Mouse (Mus musculus): ENCODE data around the gene Prdm12.

Prdm12 gene

GRCm38 (mm10) chr2:31641929-31642328 lies 2.1 kb downstream of the Prdm12 start:
- in situ Hi-C loops (cut with MboI, MseI), result no loop called here

DNA sequence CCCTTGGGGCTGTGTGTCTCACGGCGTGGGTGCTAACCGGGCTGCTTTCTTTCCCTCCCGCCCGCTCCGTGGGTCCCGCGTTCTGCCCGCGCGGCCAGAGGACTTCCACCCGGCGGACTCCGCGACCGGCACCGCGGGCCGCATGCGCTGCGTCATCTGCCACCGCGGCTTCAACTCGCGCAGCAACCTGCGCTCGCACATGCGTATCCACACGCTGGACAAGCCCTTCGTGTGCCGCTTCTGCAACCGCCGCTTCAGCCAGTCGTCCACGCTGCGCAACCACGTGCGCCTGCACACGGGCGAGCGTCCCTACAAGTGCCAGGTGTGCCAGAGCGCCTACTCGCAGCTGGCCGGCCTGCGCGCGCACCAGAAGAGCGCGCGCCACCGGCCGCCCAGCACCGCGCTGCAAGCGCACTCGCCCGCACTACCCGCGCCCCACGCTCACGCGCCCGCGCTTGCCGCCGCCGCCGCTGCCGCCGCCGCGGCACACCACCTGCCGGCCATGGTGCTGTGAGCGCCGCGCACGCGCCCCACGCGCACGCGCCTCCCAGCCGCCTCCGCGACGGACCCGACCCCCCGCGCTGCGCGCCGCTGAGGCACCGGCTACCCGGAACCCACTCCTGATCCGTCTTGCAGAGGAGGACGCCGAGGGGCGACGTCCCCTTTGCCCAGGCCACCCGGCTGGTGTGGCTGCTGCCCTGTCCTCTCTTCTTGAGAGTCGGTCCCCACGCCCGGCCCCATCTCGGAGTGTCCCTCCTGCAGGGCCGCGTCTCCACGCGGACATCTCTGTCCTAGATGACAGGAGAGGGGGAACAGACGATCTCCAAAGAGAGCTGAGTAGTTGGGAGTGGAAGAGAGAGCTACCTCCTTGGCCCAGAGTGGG lies 14.4 kb downstream of the Prdm12 start:
- in situ Hi-C loops (cut with MboI, MseI), result loop anchor here (5.0 kb wide), 1 partner anchor 172 kb away; no protein-coding TSS in a partner anchor

DNA sequence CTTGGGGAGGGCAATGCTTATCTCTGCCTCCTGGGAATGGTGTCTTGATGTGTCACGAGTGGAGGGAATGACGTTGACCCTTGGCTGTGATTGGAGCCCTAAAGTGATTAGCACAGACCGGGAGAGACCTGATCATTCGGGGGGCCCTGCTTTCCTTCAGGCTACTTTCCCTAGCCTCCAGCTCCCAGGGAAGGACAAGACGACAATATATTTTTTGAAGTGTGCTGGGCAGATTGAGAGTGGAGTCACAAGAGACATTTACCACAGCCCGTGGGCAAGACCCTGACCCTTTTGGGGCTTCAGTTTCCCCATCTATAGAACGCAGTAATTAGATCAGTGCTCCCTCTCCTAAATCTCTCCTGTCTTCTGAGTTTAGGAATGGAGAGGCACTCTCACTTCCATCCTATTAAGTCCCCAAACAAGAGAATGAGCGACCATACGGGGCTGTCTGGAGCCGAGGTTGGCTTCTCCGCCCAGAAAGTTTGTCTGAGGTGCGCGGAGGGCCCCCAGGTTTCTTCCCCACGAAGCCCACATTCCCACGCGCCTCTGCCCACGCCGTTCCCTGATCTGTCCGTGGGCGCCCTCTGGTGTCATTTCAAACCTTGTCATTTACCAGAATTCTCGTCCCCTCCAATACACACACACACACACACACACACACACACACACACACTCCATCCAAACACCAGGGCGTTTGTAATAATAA lies 15.2 kb downstream of the Prdm12 start:
- in situ Hi-C loops (cut with MboI, MseI), result loop anchor here (5.0 kb wide), 1 partner anchor 173 kb away; no protein-coding TSS in a partner anchor

GRCm38 (mm10) chr2:31656374-31656773 lies 16.5 kb downstream of the Prdm12 start:
- in situ Hi-C loops (cut with MboI, MseI), result no loop called here

GRCm38 (mm10) chr2:31662939-31663803 lies 23.3 kb downstream of the Prdm12 start:
- in situ Hi-C loops (cut with MboI, MseI), result no loop called here

GRCm38 (mm10) chr2:31663804-31664180 lies 24.0 kb downstream of the Prdm12 start:
- in situ Hi-C loops (cut with MboI, MseI), result no loop called here

GRCm38 (mm10) chr2:31667332-31667731 lies 27.5 kb downstream of the Prdm12 start:
- in situ Hi-C loops (cut with MboI, MseI), result no loop called here

GRCm38 (mm10) chr2:31670551-31671035 lies 30.8 kb downstream of the Prdm12 start, which contains the start of gene Exosc2:
Gene Exosc2, plus strand, starts transcription at chr2:31670715.
- in situ Hi-C loops (cut with MboI, MseI), result loop anchor here (10.0 kb wide), 1 partner anchor 1794 kb away; the partner anchor contains the start of gene Zbtb43

DNA sequence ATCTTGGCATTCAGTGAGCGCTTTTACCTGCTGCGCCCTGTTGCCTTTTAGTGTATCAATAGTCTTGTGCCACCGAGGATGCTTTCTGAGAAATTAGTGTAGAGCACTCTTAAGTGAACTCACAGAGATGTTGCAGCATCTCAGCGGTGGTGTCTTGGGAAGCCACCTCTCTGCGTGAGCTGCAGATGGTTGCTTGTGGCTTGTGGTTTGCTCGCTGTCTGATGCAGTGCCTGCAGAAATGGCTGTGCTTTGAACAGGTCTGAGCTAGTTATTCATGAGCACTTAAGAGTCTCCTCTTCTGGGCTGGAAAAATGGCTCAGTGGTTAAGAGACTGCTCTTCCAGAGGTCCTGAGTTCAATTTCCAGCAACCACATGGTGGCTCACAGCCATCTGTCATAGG lies 38.8 kb downstream of the Prdm12 start:
- in situ Hi-C loops (cut with MboI, MseI), result loop anchor here (10.0 kb wide), 1 partner anchor 1786 kb away; the partner anchor contains the start of gene Zbtb43

GRCm38 (mm10) chr2:31681051-31681707 lies 41.3 kb downstream of the Prdm12 start:
- in situ Hi-C loops (cut with MboI, MseI), result loop anchor here (5.0 kb wide), 1 partner anchor 101 kb away; no protein-coding TSS in a partner anchor

DNA sequence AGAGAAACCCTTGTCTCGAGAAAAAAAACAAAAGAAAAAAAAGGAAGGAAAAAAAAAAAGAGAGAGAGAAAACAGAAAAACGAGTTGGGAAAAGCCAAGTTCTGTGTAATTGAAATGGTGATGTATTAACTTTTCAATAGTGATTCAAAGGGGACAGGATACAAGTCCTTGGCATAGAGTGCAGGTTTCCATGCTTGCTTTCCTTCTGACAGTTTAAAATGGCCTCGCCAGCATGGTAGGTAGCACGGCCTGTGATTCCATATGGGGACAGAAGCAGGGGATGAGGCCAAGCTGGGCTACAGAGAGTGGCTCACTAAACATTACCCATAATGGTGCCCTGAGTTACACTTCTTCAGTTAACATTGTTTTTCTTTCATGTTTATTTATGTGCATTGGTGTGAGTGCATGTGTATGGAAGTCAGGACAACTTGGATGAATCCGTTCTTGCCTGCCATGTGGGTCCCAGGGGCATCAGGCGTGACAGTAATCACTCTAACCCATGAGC lies 41.9 kb downstream of the Prdm12 start:
- in situ Hi-C loops (cut with MboI, MseI), result loop anchor here (5.0 kb wide), 1 partner anchor 101 kb away; no protein-coding TSS in a partner anchor

DNA sequence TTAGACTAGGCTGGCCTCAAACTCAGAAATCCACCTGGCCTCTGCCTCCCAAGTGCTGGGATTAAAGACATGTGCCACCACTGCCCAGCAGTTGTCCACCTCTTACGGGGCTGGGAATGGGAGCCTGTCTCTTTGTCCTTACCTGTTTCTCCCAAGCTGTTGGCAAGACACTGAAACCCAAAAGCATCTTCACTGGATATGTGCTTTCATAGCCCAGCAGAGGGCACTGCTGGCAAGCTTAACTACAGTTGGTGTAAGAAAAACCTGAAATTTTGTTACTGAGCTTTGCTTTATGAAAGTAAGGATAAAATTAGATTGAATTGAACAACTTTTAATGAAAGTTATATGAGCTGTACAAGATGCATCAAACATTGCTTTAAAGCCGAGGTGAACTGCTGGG lies 43.8 kb downstream of the Prdm12 start:
- in situ Hi-C loops (cut with MboI, MseI), result loop anchor here (5.0 kb wide), 1 partner anchor 99 kb away; no protein-coding TSS in a partner anchor

GRCm38 (mm10) chr2:31688074-31688925 lies 48.5 kb downstream of the Prdm12 start, which contains the start of gene Abl1:
Gene Abl1, plus strand, starts transcription at chr2:31688376.
- in situ Hi-C loops (cut with MboI, MseI), result no loop called here

DNA sequence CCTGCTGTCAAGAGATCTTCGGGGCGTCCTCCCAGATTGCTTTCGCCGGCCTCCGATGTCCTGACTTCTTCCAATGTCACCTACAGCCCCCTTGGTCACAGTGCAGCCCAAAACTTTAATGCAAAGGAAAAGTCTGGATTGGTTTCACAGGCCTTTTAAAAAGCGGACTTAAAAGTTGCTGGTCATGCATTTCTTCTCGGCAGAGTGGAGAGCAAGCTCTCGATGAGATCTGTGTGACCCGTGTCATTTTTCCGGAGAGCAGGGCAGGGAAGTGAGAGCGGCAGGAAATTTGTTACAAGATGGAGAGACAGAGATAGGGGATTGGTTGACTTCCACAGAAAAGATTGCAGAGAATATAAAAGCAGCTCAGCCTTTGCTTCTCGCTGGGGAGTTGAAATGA lies 49.2 kb downstream of the Prdm12 start:
- in situ Hi-C loops (cut with MboI, MseI), result no loop called here

- in situ Hi-C loops (cut with MboI, MseI), result no loop called here
Observed at GRCm38 (mm10) chr2:31690063-31690462, 50.2 kb downstream of the Prdm12 start.

- in situ Hi-C loops (cut with MboI, MseI), result no loop called here
Observed at GRCm38 (mm10) chr2:31698209-31698608, 58.4 kb downstream of the Prdm12 start.

GRCm38 (mm10) chr2:31700545-31701446 lies 61.0 kb downstream of the Prdm12 start:
- in situ Hi-C loops (cut with MboI, MseI), result no loop called here

DNA sequence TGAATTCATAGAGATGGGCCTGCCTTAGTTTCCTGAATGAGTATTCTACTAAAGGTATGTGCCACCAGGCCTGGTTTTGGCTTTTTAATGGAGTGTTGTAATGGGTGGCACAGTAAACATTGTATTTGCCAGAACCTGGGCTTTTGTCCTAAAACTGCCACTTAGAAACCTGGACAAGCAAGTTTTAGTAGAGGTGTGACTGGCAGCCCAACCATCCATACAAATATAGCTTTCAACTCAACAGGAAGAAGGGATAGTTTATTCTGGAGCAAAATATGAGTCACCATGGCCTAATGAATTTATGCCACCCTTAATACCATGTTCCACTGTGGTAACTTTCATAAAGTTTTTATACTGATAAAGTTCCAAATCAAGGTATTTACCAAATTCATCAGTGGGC lies 63.4 kb downstream of the Prdm12 start:
- in situ Hi-C loops (cut with MboI, MseI), result no loop called here
